Mouse (Mus musculus): ENCODE results near the gene Esp1. TPM values are rescaled to one million over a fixed set of nuclear protein-coding genes. Genes with fewer than 3 reads are reported as not detected.

The Esp1 gene
- not detected for total RNA-seq (2023)

GRCm38 (mm10) chr17:40726820-40727219 lies at the start of gene Esp1:
TSS of gene Esp1 (plus strand) at chr17:40727120.

Other genes with a start within 250 kb of the Esp1 start
- gene Esp8, start 207.1 kb upstream of the Esp1 start, total RNA-seq (2023): not detected
- gene Esp6, start 165.6 kb upstream of the Esp1 start, total RNA-seq (2023): not detected
- gene Esp4, start 128.5 kb upstream of the Esp1 start, total RNA-seq (2023): not detected
- gene Esp3, start 95.0 kb upstream of the Esp1 start, total RNA-seq (2023): not detected
- not detected for gene Crisp2, start 79.9 kb downstream of the Esp1 start, total RNA-seq (2023)
- gene Rhag, start 84.0 kb downstream of the Esp1 start, total RNA-seq (2023): not detected
- not detected for gene 9130008F23Rik, start 153.4 kb downstream of the Esp1 start, total RNA-seq (2023)
- not detected for gene Glyatl3, start 187.2 kb downstream of the Esp1 start, total RNA-seq (2023)
- gene Mut, start 207.6 kb downstream of the Esp1 start, total RNA-seq (2023): 10.0 TPM
- gene Cenpq, start 207.9 kb downstream of the Esp1 start, total RNA-seq (2023): 28.6 TPM

All from CD4-positive naive resting alpha-beta T cell, adult 57 days (primary cell).